Mouse (Mus musculus) forebrain, embryonic 13.5 days (tissue): ENCODE data around the gene Ankrd27. TPM values are rescaled to one million over a fixed set of nuclear protein-coding genes. Genes with fewer than 3 reads are reported as not detected.
A peak's percentile ranks its signal among the peaks of the same experiment; 100 is the strongest.

Source experiments
- ATAC-seq: fragments of 200-750 bp; cut with Nextera tagmentation; 2 replicates; pipeline ENCODE4 v1.8.0; 2017
- H3K27ac ChIP-seq: fragments of 300-500 bp; sonication (generic); 2 replicates; pipeline ENCODE4 v1.5.1; 2015; ENCODE audit warnings: inconsistent platforms, mild to moderate bottlenecking, moderate library complexity
- H3K27me3 ChIP-seq: fragments of 300-500 bp; sonication (generic); 2 replicates; pipeline ENCODE4 v1.6.1; 2015; ENCODE audit warnings: mild to moderate bottlenecking, inconsistent platforms
- H3K36me3 ChIP-seq: fragments of 300-500 bp; sonication (generic); 2 replicates; pipeline ENCODE4 v1.6.1; 2015; ENCODE audit warnings: mild to moderate bottlenecking, inconsistent platforms; ENCODE audit not compliant: poor library complexity, severe bottlenecking
- H3K4me1 ChIP-seq: fragments of 300-500 bp; sonication (generic); 2 replicates; pipeline ENCODE4 v1.6.1; 2015; ENCODE audit warnings: inconsistent platforms
- H3K4me2 ChIP-seq: fragments of 300-500 bp; sonication (generic); 2 replicates; pipeline ENCODE4 v1.6.1; 2015; ENCODE audit warnings: inconsistent platforms, mild to moderate bottlenecking, moderate library complexity
- H3K4me3 ChIP-seq: fragments of 300-500 bp; sonication (generic); 2 replicates; pipeline ENCODE4 v1.5.1; 2015; ENCODE audit warnings: mild to moderate bottlenecking, inconsistent platforms
- H3K9ac ChIP-seq: fragments of 300-500 bp; sonication (generic); 2 replicates; pipeline ENCODE4 v1.6.1; 2015; ENCODE audit warnings: mild to moderate bottlenecking, inconsistent platforms
- H3K9me3 ChIP-seq: fragments of 300-500 bp; sonication (generic); replicated peaks from 2 replicates; pipeline ENCODE4 v1.6.1; 2016; ENCODE audit warnings: inconsistent platforms
- WGBS: fragments of 180-500 bp; shearing (Covaris S2); methylation state at CpG from one replicate; pipeline ENCODE4 v1.1.7; 2015; 5-methylcytosine and 5-hydroxymethylcytosine counted together
- polyA plus RNA-seq: library from polyadenylated mRNA; unstranded; fragments of >200 nt; fragmentation: Nextera tagmentation; extraction: Ambion mirVana; gene quantifications from 2 replicates; pipeline ENCODE4 v1.2.1, GENCODE M21; 2015

Ankrd27 gene
- polyA plus RNA-seq, 1 experiment from 2014 or later = 29.7 TPM

- peak; percentile 46 for ATAC-seq
- H3K4me1 ChIP-seq = peaks cover 38% of the 10 kb centered on the region
- peak within 1 kb of the TSS; percentile 85 for H3K9ac ChIP-seq
Observed at GRCm38 (mm10) chr7:35585191-35586054, 621 bp upstream of the Ankrd27 start, which contains the start of gene Rgs9bp. Gene Rgs9bp (minus strand): TSS chr7:35585582.

GRCm38 (mm10) chr7:35586906-35587445 lies 932 bp downstream of the Ankrd27 start:
- Histone ChIP-seq H3K9me3 (no peaks in the 10 kb centered on the region), H3K36me3 (peaks cover 4% of the 10 kb centered on the region; the same call in 1 of the 2 replicates), H3K9ac (peak overlapping the region; percentile 85), H3K27me3 (peaks cover 35% of the 10 kb centered on the region), H3K4me1 (peaks cover 38% of the 10 kb centered on the region), H3K4me3 (peak overlapping the region; percentile 91), H3K4me2 (peak overlapping the region; percentile 99), H3K27ac (no peak overlapping the region)
- WGBS = 19% methylated on average over 15 of the region's 15 CpGs
- ATAC-seq = no peak

More at GRCm38 (mm10) chr7:35585191-35586054, 621 bp upstream of the Ankrd27 start, which contains the start of gene Rgs9bp:
- Histone ChIP-seq H3K27ac (peak within 1 kb of the TSS; percentile 25; the same call in 1 of the 2 replicates), H3K4me3 (peak within 1 kb of the TSS; percentile 91), H3K36me3 (no peaks in the 10 kb centered on the region), H3K27me3 (peaks cover 49% of the 10 kb centered on the region), H3K9me3 (no peaks in the 10 kb centered on the region), H3K4me2 (peak within 1 kb of the TSS; percentile 99)
- WGBS = under 1% methylated on average over 44 of the region's 45 CpGs

GRCm38 (mm10) chr7:35587728-35588127 lies 1.7 kb downstream of the Ankrd27 start:
- ATAC-seq = no peak
- H3K4me2 ChIP-seq = no peak overlapping the region
- WGBS = 84% methylated on average over 5 of the region's 5 CpGs

GRCm38 (mm10) chr7:35588680-35589428 lies 2.8 kb downstream of the Ankrd27 start:
- H3K9me3 ChIP-seq = no peaks in the 10 kb centered on the region
- H3K4me3 ChIP-seq = no peak overlapping the region

More at GRCm38 (mm10) chr7:35587728-35588127, 1.7 kb downstream of the Ankrd27 start:
- Histone ChIP-seq H3K4me3 (no peak overlapping the region), H3K27ac (no peak overlapping the region), H3K36me3 (peaks cover 11% of the 10 kb centered on the region), H3K27me3 (peaks cover 27% of the 10 kb centered on the region), H3K9me3 (no peaks in the 10 kb centered on the region), H3K9ac (no peak overlapping the region), H3K4me1 (peaks cover 38% of the 10 kb centered on the region)

GRCm38 (mm10) chr7:35589485-35589884 lies 3.4 kb downstream of the Ankrd27 start:
- H3K4me2 ChIP-seq = no peak overlapping the region
- WGBS = 83% methylated on average over 7 of the region's 7 CpGs
- ATAC-seq = no peak
- H3K4me3 ChIP-seq = no peak overlapping the region
- peaks cover 27% of the 10 kb centered on the region for H3K36me3 ChIP-seq
- no peak overlapping the region for H3K9ac ChIP-seq
- no peak overlapping the region for H3K27ac ChIP-seq
- H3K9me3 ChIP-seq = no peaks in the 10 kb centered on the region
- peaks cover 10% of the 10 kb centered on the region for H3K27me3 ChIP-seq
- H3K4me1 ChIP-seq = peaks cover 33% of the 10 kb centered on the region

More at GRCm38 (mm10) chr7:35588680-35589428, 2.8 kb downstream of the Ankrd27 start:
- Histone ChIP-seq H3K27ac (no peak overlapping the region), H3K4me2 (no peak overlapping the region), H3K9ac (no peak overlapping the region), H3K36me3 (peaks cover 23% of the 10 kb centered on the region), H3K4me1 (peaks cover 38% of the 10 kb centered on the region), H3K27me3 (peaks cover 16% of the 10 kb centered on the region)
- WGBS = 93% methylated on average over 9 of the region's 9 CpGs
- ATAC-seq = no peak

- WGBS = 89% methylated on average over 10 of the region's 10 CpGs
- peak overlapping the region; percentile 31; the same call in 1 of the 2 replicates for H3K27ac ChIP-seq
- no peak for ATAC-seq
Observed at GRCm38 (mm10) chr7:35590731-35591191, 4.7 kb downstream of the Ankrd27 start.

GRCm38 (mm10) chr7:35594311-35594710 lies 8.3 kb downstream of the Ankrd27 start:
- Histone ChIP-seq H3K9me3 (no peaks in the 10 kb centered on the region), H3K27me3 (no peaks in the 10 kb centered on the region), H3K27ac (no peak overlapping the region), H3K36me3 (peaks cover 53% of the 10 kb centered on the region), H3K4me2 (no peak overlapping the region), H3K9ac (no peak overlapping the region), H3K4me1 (0 out of 2 replicates have a peak, but pooled peaks cover 3% of the 10 kb centered on the region), H3K4me3 (no peak overlapping the region)
- no peak for ATAC-seq
- 86% methylated on average over 5 of the region's 5 CpGs for WGBS

More at GRCm38 (mm10) chr7:35590731-35591191, 4.7 kb downstream of the Ankrd27 start:
- Histone ChIP-seq H3K4me3 (no peak overlapping the region), H3K9me3 (no peaks in the 10 kb centered on the region), H3K27me3 (no peaks in the 10 kb centered on the region), H3K9ac (no peak overlapping the region), H3K4me1 (peaks cover 23% of the 10 kb centered on the region), H3K36me3 (peaks cover 39% of the 10 kb centered on the region), H3K4me2 (no peak overlapping the region)

GRCm38 (mm10) chr7:35599492-35599891 lies 13.4 kb downstream of the Ankrd27 start:
- 97% methylated on average over 9 of the region's 9 CpGs for WGBS
- Histone ChIP-seq H3K4me1 (no peaks in the 10 kb centered on the region), H3K4me2 (no peak overlapping the region)

GRCm38 (mm10) chr7:35600031-35600430 lies 14.0 kb downstream of the Ankrd27 start:
- ATAC-seq = no peak
- Histone ChIP-seq H3K27me3 (no peaks in the 10 kb centered on the region), H3K27ac (no peak overlapping the region), H3K36me3 (peaks cover 58% of the 10 kb centered on the region), H3K9ac (no peak overlapping the region), H3K9me3 (no peaks in the 10 kb centered on the region), H3K4me2 (no peak overlapping the region), H3K4me1 (no peaks in the 10 kb centered on the region), H3K4me3 (no peak overlapping the region)
- 94% methylated on average over 10 of the region's 10 CpGs for WGBS

More at GRCm38 (mm10) chr7:35599492-35599891, 13.4 kb downstream of the Ankrd27 start:
- ATAC-seq = no peak
- Histone ChIP-seq H3K9ac (no peak overlapping the region), H3K36me3 (peaks cover 63% of the 10 kb centered on the region), H3K27me3 (no peaks in the 10 kb centered on the region), H3K4me3 (no peak overlapping the region), H3K9me3 (no peaks in the 10 kb centered on the region), H3K27ac (no peak overlapping the region)

- H3K27me3 ChIP-seq = no peaks in the 10 kb centered on the region
- H3K4me2 ChIP-seq = no peak overlapping the region
- peaks cover 48% of the 10 kb centered on the region for H3K36me3 ChIP-seq
- H3K4me3 ChIP-seq = no peak overlapping the region
- H3K9me3 ChIP-seq = no peaks in the 10 kb centered on the region
- H3K9ac ChIP-seq = no peak overlapping the region
- no peaks in the 10 kb centered on the region for H3K4me1 ChIP-seq
- no peak for ATAC-seq
- WGBS = 95% methylated on average over 6 of the region's 6 CpGs
- no peak overlapping the region for H3K27ac ChIP-seq
Observed at GRCm38 (mm10) chr7:35601106-35601505, 15.1 kb downstream of the Ankrd27 start.

- no peak for ATAC-seq
- H3K9ac ChIP-seq = no peak overlapping the region
- WGBS = 97% methylated on average over 5 of the region's 5 CpGs
- no peaks in the 10 kb centered on the region for H3K27me3 ChIP-seq
- no peak overlapping the region for H3K27ac ChIP-seq
- H3K4me3 ChIP-seq = no peak overlapping the region
- H3K4me1 ChIP-seq = no peaks in the 10 kb centered on the region
- peaks cover 55% of the 10 kb centered on the region for H3K36me3 ChIP-seq
- H3K4me2 ChIP-seq = no peak overlapping the region
- no peaks in the 10 kb centered on the region for H3K9me3 ChIP-seq
Observed at GRCm38 (mm10) chr7:35602766-35603165, 16.7 kb downstream of the Ankrd27 start.
